Mouse (Mus musculus): Measurements from ENCODE around the gene Galp.

DNA sequence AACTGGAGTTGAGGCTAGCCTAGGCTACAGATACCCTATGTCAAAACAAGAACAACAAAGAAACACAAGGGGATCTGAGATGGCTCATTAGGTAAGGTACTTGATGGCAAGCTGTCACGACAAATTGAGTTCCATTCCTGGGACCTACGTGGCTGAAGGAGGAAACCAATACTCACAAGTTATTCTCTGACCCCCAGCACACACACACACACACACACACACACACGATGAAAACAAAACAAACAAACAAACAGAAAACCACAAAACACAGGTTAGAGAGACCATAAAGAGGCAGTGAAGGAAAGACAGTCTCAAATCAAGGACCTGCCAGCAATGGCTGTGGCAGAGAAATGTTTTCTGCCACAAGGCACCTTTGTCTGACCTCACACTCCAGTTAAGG, at the start of gene Galp:
- TF ChIP-seq POLR2A (IDR thresholded peaks at IDR 0.05; ENCODE audit: extremely low read depth, insufficient read depth, low read length) (no peak), CTCF (IDR thresholded peaks at IDR 0.05; ENCODE audit: low read depth, low read length) (no peak)
